Mouse (Mus musculus) thymus, postnatal 36 days (tissue): ENCODE data around the gene Hsd3b7.
"Not testable (repeated sequence)": the region's sequence is repeated elsewhere in the genome, so short reads cannot be mapped to it uniquely, and the experiment has no call there.

Experiments used
- DNase-seq, 2 experiments: peaks; one replicate each; pipeline ENCODE4 v3.0.0; 2022; ENCODE audit warnings: mixed read lengths in 2 of 2

Hsd3b7 gene

GRCm38 (mm10) chr7:127817776-127818175 is 17.4 kb downstream of the Hsd3b7 start:
- DNase-seq = no peak

GRCm38 (mm10) chr7:127820836-127821509 is 20.6 kb downstream of the Hsd3b7 start:
- no peak for DNase-seq

- no peak for DNase-seq
These were observed 22.1 kb downstream of the Hsd3b7 start for GRCm38 (mm10) chr7:127822494-127822893.

GRCm38 (mm10) chr7:127823236-127824171 is 23.1 kb downstream of the Hsd3b7 start:
- no peak for DNase-seq

- no peak for DNase-seq
These were observed 23.9 kb downstream of the Hsd3b7 start, which contains the start of the genes Stx4a and Stx1b for GRCm38 (mm10) chr7:127824176-127824871. Stx4a (plus strand) TSS chr7:127824294. Stx1b (minus strand) TSS chr7:127824549.

- DNase-seq = no peak
These were observed 35.1 kb downstream of the Hsd3b7 start for GRCm38 (mm10) chr7:127835550-127835949.

GRCm38 (mm10) chr7:127837473-127837872 is 37.1 kb downstream of the Hsd3b7 start:
- DNase-seq = no peak

- DNase-seq = not testable (repeated sequence)
These were observed 37.5 kb downstream of the Hsd3b7 start for GRCm38 (mm10) chr7:127837878-127838277.

GRCm38 (mm10) chr7:127840031-127840430 is 39.6 kb downstream of the Hsd3b7 start:
- DNase-seq = not testable (repeated sequence)

- DNase-seq = peak; percentile 74 to 82
These were observed 40.5 kb downstream of the Hsd3b7 start for GRCm38 (mm10) chr7:127840886-127841285.

GRCm38 (mm10) chr7:127841340-127842000 is 41.1 kb downstream of the Hsd3b7 start:
- peak; percentile 91 to 94 for DNase-seq

GRCm38 (mm10) chr7:127842001-127842718 is 41.8 kb downstream of the Hsd3b7 start:
- peak; percentile 74 to 80 for DNase-seq

GRCm38 (mm10) chr7:127849973-127850875 is 49.8 kb downstream of the Hsd3b7 start:
- no peak for DNase-seq

- DNase-seq = no peak
These were observed 50.5 kb downstream of the Hsd3b7 start for GRCm38 (mm10) chr7:127850906-127851305.
